Mouse (Mus musculus) kidney, adult 2 months (tissue): ENCODE data around the gene Sec62.

Source experiments
- CTCF ChIP-seq: fragments of 200-500 bp; conservative IDR thresholded peaks from 2 replicates; pipeline ENCODE4 v1.5.1; 2011; ENCODE audit warnings: low read depth, mild to moderate bottlenecking, control low read depth, low read length, moderate library complexity, mixed read lengths; ENCODE audit not compliant: insufficient read depth, insufficient read length
- POLR2A ChIP-seq: fragments of 200-500 bp; IDR thresholded peaks from one replicate; pipeline ENCODE4 v1.6.1; 2011; ENCODE audit warnings: low read depth, low read length, control low read depth

DNA sequence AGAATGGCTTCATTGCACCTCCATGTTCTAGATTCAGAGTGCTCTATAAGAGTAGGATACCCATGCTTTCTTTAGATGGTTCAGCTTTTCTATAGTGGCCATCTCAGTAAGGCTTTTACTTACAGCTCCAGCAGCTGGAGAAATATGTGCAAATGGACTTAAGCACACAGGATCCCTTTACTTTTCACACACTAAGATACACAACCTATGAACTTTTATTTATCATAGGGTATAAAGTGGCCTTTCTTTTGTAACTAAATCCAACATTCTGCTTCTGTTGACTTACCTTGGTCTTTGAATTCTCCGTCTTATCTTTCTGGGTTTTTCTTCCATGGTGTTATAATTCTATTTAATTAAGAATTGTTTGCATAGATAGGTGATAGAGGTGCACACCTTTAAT lies 21.1 kb upstream of the Sec62 start:
- TF ChIP-seq POLR2A, result no peak
- TF ChIP-seq CTCF, result no peak
